Mouse (Mus musculus): Measurements from ENCODE around the gene Cnksr1. TPM values are rescaled to one million over a fixed set of nuclear protein-coding genes. Genes with fewer than 3 reads are reported as not detected.

Gene Cnksr1
- polyA plus RNA-seq (2014; fragmentation: Nextera tagmentation; extraction: Ambion mirVana) = 5.0 and 6.4 TPM in 2 replicates

DNA sequence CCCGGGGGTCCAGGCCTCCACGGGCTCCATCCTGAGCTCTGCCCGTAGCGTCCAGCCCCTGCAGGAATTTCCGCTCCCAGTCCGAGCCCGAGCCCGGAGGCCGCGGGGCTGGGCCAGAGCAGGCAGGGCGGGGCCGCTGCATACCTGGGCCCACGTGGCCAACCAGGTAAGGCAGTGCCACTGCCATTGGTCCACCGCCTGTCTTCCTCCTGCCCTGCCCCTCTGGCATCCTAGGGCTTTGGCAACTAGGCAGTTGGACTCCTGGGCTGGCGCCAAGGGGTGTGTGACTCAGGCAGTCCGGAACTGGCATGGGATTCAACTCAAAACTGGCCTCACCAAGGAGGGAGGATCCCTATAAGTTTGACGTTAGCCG is at the start of gene Cnksr1:
Gene Cnksr1 (minus strand): TSS at position 121 of the 373 bp plus-strand sequence.
- H3K27me3 ChIP-seq (ENCODE audit: control insufficient read depth, insufficient read depth, low read length) = peaks cover 5% of the 10 kb centered on the region
- H3K4me1 ChIP-seq (ENCODE audit: control insufficient read depth, insufficient read depth, low read length) = peaks cover 10% of the 10 kb centered on the region
- peak within 1 kb of the TSS; percentile 36 for H3K4me3 ChIP-seq (ENCODE audit: low read length)
- H3K27ac ChIP-seq (ENCODE audit: low read depth, low read length) = 0 out of 2 replicates have a peak within 1 kb of the TSS, but pooled peaks have one; percentile 42
- peak within 1 kb of the TSS; percentile 42 for H3K4me2 ChIP-seq (replicated peaks; ENCODE audit: low read depth, low read length)
- peak within 1 kb of the TSS; percentile 54 for H3K9ac ChIP-seq (ENCODE audit: low read depth, low read length)
- ATAC-seq (ENCODE audit: low FRiP score, low TSS enrichment) = peak; percentile 82
- no peaks in the 10 kb centered on the region for H3K9me3 ChIP-seq (ENCODE audit: control insufficient read depth, low read length)
- 3% methylated on average over 18 of the region's 18 CpGs for WGBS
- H3K36me3 ChIP-seq (ENCODE audit: control insufficient read depth, insufficient read depth, low read length) = no peaks in the 10 kb centered on the region

DNA sequence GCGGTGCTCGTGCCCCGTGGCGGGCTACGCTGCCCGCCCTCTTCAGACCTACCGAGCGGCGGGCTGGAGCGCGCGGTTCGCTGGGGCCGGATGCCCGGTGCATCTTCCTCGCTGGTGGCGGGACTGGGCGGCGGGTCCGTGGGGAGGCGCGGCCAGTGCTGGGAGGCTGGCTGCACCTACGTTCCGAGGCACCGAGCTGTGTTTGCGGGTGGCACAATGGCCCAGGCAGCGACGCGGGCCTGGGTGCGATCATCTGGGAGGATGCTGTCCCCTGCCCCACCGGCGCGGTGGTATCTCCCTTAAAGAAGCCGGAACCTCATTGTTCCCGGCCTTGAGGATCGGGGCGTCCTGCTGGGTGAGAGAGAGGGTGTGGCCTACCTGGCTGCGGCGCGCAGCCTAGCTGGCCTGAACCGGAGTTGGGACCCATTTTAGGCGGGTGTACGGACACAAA is 49.4 kb upstream of the Cnksr1 start, which contains the start of gene Pdik1l:
Gene Pdik1l (minus strand): TSS at position 321 of the 451 bp plus-strand sequence.
- peak within 1 kb of the TSS; percentile 97 for H3K9ac ChIP-seq (ENCODE audit: low read depth, low read length)
- peaks cover 19% of the 10 kb centered on the region for H3K36me3 ChIP-seq (ENCODE audit: control insufficient read depth, insufficient read depth, low read length)
- peak; percentile 84 for ATAC-seq (ENCODE audit: low FRiP score, low TSS enrichment)
- H3K27me3 ChIP-seq (ENCODE audit: control insufficient read depth, insufficient read depth, low read length) = peaks cover 1% of the 10 kb centered on the region; the same call in 1 of the 2 replicates
- H3K9me3 ChIP-seq (ENCODE audit: control insufficient read depth, low read length) = no peaks in the 10 kb centered on the region
- peak within 1 kb of the TSS; percentile 91 for H3K4me2 ChIP-seq (replicated peaks; ENCODE audit: low read depth, low read length)
- peak within 1 kb of the TSS; percentile 78 for H3K4me3 ChIP-seq (ENCODE audit: low read length)
- WGBS = 1% methylated on average over 43 of the region's 43 CpGs
- H3K27ac ChIP-seq (ENCODE audit: low read depth, low read length) = peak within 1 kb of the TSS; percentile 97
- peaks cover 17% of the 10 kb centered on the region for H3K4me1 ChIP-seq (ENCODE audit: control insufficient read depth, insufficient read depth, low read length)

DNA sequence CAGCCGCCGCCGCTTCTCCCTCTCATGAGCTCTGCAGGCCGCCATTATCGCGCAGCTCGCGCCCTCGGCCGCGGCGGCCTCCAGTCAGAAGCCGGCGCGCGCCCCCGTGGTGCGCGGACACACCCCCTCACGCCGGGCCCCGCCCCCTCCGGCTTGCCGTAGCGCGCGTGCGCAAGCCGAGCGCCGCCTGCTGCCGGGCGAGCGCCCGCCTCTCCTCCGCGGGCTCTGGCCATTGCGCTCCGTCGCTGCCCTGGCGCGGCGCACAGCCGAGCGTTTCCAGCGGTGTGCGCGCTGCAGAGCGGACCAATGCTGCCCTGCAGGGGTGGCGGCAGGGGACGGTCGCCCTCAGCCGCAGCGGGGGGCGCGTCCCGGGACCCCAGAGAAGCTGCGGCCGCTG is 49.0 kb upstream of the Cnksr1 start:
- Histone ChIP-seq H3K4me3 (ENCODE audit: low read length) (peak overlapping the region; percentile 78), H3K27me3 (ENCODE audit: control insufficient read depth, insufficient read depth, low read length) (no peaks in the 10 kb centered on the region), H3K9me3 (ENCODE audit: control insufficient read depth, low read length) (no peaks in the 10 kb centered on the region), H3K4me1 (ENCODE audit: control insufficient read depth, insufficient read depth, low read length) (peaks cover 17% of the 10 kb centered on the region), H3K27ac (ENCODE audit: low read depth, low read length) (peak overlapping the region; percentile 97), H3K36me3 (ENCODE audit: control insufficient read depth, insufficient read depth, low read length) (peaks cover 23% of the 10 kb centered on the region), H3K9ac (ENCODE audit: low read depth, low read length) (peak overlapping the region; percentile 97), H3K4me2 (replicated peaks; ENCODE audit: low read depth, low read length) (peak overlapping the region; percentile 91)
- WGBS = under 1% methylated on average over 45 of the region's 59 CpGs
- ATAC-seq (ENCODE audit: low FRiP score, low TSS enrichment) = peak; percentile 96

DNA sequence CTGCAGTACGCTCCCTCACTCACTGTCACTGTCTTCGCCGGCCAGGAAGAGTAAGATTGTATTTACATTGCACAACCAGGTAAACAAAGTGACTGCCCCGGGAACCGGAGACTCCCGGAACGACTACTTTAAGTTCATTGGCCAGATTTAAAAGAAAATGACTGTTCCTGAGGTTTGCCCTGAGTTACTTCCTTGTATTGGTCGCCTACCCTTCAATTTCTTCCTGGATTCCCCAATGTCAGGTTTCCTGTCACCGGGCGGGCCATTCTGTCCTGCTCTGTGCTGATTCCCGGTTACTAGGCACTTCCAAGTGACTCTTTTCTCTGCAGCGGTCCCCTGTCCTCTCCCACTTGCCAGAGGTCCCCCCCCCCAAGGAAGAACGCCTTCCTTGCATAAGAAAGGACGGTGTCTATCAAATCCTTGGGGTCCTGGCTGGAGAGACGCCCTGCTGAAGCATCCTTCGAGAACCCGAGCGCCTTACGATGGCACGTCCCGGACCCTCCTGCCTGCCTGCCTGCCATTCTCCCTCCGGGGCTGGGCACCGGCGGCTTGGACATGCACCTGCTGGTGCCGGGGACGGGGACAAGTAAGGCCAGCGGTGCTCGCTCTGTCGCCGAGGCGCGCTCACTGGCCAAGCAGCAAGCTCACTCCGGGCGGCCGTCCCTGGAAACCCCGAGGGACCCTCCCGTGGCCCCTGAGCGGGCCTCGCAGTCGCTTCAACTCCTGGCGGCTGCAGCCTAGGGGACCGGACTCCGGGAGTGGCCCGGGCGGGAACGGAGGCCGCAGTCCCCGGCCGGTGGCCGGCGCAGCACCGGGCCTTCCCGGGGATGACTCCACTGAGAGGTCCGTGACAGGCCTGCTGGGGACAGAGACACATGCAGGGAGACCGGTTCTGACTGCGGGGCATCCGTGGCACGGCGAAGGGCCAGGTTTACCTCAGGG is 48.3 kb upstream of the Cnksr1 start:
- 2% methylated on average over 59 of the region's 59 CpGs for WGBS

DNA sequence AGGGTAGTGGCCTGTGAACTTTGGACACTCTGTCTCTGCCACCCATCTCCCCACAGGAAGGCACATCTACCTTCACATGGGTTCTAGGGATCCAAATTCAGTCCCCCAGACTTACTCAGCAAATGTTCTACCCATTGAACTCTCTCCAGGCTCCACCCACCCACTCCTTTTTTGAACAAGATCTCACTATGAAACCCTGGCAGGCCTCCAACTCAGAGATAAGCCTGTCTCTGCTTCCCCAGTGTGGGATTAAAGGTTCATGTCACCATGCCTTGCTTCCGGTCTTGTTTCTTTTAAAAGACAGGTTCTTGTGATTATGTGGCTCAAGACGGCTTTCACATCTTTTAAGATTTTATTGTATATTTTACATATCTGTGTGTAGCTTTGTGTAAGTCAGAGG is 46.7 kb upstream of the Cnksr1 start:
- Histone ChIP-seq H3K36me3 (ENCODE audit: control insufficient read depth, insufficient read depth, low read length) (peaks cover 44% of the 10 kb centered on the region), H3K4me3 (ENCODE audit: low read length) (no peak overlapping the region), H3K27me3 (ENCODE audit: control insufficient read depth, insufficient read depth, low read length) (no peaks in the 10 kb centered on the region), H3K4me2 (replicated peaks; ENCODE audit: low read depth, low read length) (no peak overlapping the region), H3K9me3 (ENCODE audit: control insufficient read depth, low read length) (no peaks in the 10 kb centered on the region), H3K4me1 (ENCODE audit: control insufficient read depth, insufficient read depth, low read length) (peaks cover 17% of the 10 kb centered on the region), H3K27ac (ENCODE audit: low read depth, low read length) (no peak overlapping the region), H3K9ac (ENCODE audit: low read depth, low read length) (no peak overlapping the region)
- ATAC-seq (ENCODE audit: low FRiP score, low TSS enrichment) = no peak
- WGBS = 89% methylated on average over 2 of the region's 2 CpGs

More for the DNA sequence above, 48.3 kb upstream of the Cnksr1 start:
- peak; percentile 59 for ATAC-seq (ENCODE audit: low FRiP score, low TSS enrichment)
- Histone ChIP-seq H3K4me2 (replicated peaks; ENCODE audit: low read depth, low read length) (peak overlapping the region; percentile 91), H3K9me3 (ENCODE audit: control insufficient read depth, low read length) (no peaks in the 10 kb centered on the region), H3K4me3 (ENCODE audit: low read length) (peak overlapping the region; percentile 78), H3K27ac (ENCODE audit: low read depth, low read length) (peak overlapping the region; percentile 34; the same call in 1 of the 2 replicates), H3K9ac (ENCODE audit: low read depth, low read length) (peak overlapping the region; percentile 85), H3K4me1 (ENCODE audit: control insufficient read depth, insufficient read depth, low read length) (peaks cover 17% of the 10 kb centered on the region), H3K36me3 (ENCODE audit: control insufficient read depth, insufficient read depth, low read length) (peaks cover 30% of the 10 kb centered on the region), H3K27me3 (ENCODE audit: control insufficient read depth, insufficient read depth, low read length) (no peaks in the 10 kb centered on the region)

DNA sequence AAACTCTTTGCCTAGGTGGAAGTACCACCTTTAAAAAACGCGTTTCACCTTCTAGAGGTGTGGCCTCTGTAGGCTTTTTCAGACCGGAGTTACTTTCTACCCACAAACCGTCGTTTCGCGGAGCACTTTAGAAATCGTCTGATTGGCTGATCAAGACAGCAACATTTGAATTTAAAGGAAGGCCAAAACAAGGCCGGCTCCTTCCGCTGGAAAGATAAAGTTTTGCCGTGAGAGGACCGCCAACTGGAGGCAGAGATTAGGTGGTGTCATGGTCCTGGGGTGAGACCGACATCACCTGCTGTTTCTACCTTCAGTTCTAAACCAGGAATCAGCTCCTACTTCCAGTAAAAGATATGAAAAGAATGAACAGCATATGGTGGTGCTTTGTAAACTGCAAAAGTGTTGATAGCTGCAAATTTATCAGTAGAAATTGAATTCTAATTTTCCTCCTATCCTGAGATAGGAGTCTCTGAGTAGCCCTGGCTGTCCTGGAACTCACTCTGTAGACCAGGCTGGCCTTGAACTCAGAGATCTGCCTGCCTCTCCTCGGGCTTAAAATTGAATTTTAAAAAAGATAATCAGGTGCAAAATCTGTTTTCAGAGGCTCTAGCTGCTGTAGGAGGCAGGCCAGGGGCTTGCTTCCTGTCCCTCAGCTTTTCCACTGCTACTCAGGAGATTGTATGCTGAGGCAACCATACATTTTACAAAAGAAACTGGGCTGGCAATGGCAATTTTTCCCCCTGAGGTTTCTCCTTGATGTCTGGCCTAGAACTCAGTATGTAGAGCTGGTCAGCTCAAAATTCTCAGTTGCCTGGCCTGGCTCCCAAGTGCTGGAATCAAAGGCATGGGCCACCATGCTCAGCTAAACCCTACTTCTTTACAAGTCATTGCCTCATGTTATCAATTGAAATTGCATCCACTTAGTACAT is 35.5 kb upstream of the Cnksr1 start:
- Histone ChIP-seq H3K27ac (ENCODE audit: low read depth, low read length) (no peak overlapping the region; the same call in 1 of the 2 replicates), H3K36me3 (ENCODE audit: control insufficient read depth, insufficient read depth, low read length) (peaks cover 25% of the 10 kb centered on the region), H3K4me3 (ENCODE audit: low read length) (peak overlapping the region; percentile 11; the same call in 1 of the 2 replicates), H3K27me3 (ENCODE audit: control insufficient read depth, insufficient read depth, low read length) (no peaks in the 10 kb centered on the region), H3K9ac (ENCODE audit: low read depth, low read length) (no peak overlapping the region), H3K4me2 (replicated peaks; ENCODE audit: low read depth, low read length) (peak overlapping the region; percentile 32), H3K4me1 (ENCODE audit: control insufficient read depth, insufficient read depth, low read length) (peaks cover 5% of the 10 kb centered on the region; the same call in 1 of the 2 replicates), H3K9me3 (ENCODE audit: control insufficient read depth, low read length) (no peaks in the 10 kb centered on the region)
- ATAC-seq (ENCODE audit: low FRiP score, low TSS enrichment) = no peak
- whole genome bisulfite sequencing = 4% methylated on average over 14 of the region's 14 CpGs

DNA sequence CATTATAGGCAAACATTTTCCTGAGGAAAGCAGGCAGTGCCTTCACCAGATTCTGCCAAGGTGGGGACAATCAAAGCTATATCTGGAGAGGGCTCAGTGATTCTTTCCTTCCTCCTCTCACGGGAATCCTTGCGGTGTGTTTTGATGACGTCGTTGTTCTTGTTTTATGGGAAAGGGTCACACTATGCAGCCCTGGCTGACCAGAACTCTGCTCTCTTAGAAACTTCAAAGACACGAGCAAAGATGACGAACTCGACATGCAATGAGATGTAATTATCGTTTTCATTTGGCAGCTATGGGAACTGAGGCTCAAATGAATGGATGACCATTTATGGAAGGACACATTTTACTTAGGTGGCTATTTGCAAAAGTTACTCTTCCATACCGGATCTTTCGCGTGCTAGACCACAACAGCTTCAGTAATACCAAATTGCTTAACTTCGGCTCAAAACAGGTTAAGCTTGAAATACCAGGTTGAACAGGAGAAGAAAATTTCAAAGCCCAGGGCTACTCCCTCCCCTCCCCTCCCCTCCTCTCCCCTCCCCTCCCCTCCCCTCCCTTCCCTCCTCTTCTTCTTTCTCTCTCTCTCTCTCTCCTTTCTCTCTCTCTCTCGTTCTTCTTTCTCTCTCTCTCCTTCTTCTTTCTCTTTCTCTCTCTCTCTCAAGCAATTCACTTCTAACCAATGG is 34.7 kb upstream of the Cnksr1 start:
- H3K27ac ChIP-seq (ENCODE audit: low read depth, low read length) = no peak overlapping the region
- ATAC-seq (ENCODE audit: low FRiP score, low TSS enrichment) = no peak
- peak overlapping the region; percentile 32 for H3K4me2 ChIP-seq (replicated peaks; ENCODE audit: low read depth, low read length)
- H3K27me3 ChIP-seq (ENCODE audit: control insufficient read depth, insufficient read depth, low read length) = no peaks in the 10 kb centered on the region
- peak overlapping the region; percentile 11; the same call in 1 of the 2 replicates for H3K4me3 ChIP-seq (ENCODE audit: low read length)
- H3K9ac ChIP-seq (ENCODE audit: low read depth, low read length) = no peak overlapping the region
- H3K9me3 ChIP-seq (ENCODE audit: control insufficient read depth, low read length) = no peaks in the 10 kb centered on the region
- 17% methylated on average over 13 of the region's 13 CpGs for WGBS
- H3K4me1 ChIP-seq (ENCODE audit: control insufficient read depth, insufficient read depth, low read length) = peaks cover 5% of the 10 kb centered on the region; the same call in 1 of the 2 replicates
- peaks cover 18% of the 10 kb centered on the region for H3K36me3 ChIP-seq (ENCODE audit: control insufficient read depth, insufficient read depth, low read length)

DNA sequence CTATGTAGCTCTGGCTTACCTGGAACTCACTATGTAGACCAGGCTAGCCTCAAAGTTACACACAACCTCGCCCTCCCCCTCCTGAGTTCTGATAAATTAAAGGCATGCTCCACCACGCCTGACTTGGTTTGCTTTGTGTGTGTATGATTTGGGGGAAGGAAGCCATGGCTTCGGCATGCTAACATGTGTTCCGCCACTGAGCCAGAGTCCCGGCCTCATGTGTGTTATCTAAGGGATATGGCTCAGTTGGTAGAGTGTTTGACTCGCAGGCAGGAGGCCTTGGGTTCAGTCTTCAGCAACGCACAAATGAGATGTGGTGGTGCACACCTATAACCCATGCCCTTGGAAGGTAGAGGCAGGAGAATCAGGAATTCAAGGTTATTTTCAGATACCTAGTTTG is 33.8 kb upstream of the Cnksr1 start:
- Histone ChIP-seq H3K27ac (ENCODE audit: low read depth, low read length) (no peak overlapping the region), H3K36me3 (ENCODE audit: control insufficient read depth, insufficient read depth, low read length) (peaks cover 11% of the 10 kb centered on the region), H3K4me1 (ENCODE audit: control insufficient read depth, insufficient read depth, low read length) (peaks cover 5% of the 10 kb centered on the region; the same call in 1 of the 2 replicates), H3K4me2 (replicated peaks; ENCODE audit: low read depth, low read length) (no peak overlapping the region), H3K9ac (ENCODE audit: low read depth, low read length) (no peak overlapping the region), H3K4me3 (ENCODE audit: low read length) (no peak overlapping the region), H3K27me3 (ENCODE audit: control insufficient read depth, insufficient read depth, low read length) (no peaks in the 10 kb centered on the region), H3K9me3 (ENCODE audit: control insufficient read depth, low read length) (no peaks in the 10 kb centered on the region)
- WGBS = 86% methylated on average over 7 of the region's 7 CpGs
- ATAC-seq (ENCODE audit: low FRiP score, low TSS enrichment) = no peak

Data from kidney, embryonic 14.5 days (tissue).